Mouse (Mus musculus) brain, embryonic 14.5 days (tissue): ENCODE measurements at regions not wholly inside any gene's neighbourhood (a gene's known extent, or its start where the extent isn't known, plus 50 kb on each side); places are given as distances from the start of the nearest gene placed in this dataset.
"Not testable (repeated sequence)": the region's sequence is repeated elsewhere in the genome, so short reads cannot be mapped to it uniquely, and the experiment has no call there.

Experiments
- DNase-seq: peaks from one replicate; pipeline ENCODE4 v3.0.0-alpha.2; 2011; ENCODE audit warnings: low read depth
- CTCF ChIP-seq: fragments of 200-500 bp; IDR thresholded peaks from 2 replicates; pipeline ENCODE4 v1.5.1; 2012; ENCODE audit warnings: inconsistent platforms, mild to moderate bottlenecking, moderate library complexity, borderline replicate concordance; ENCODE audit not compliant: insufficient read depth, insufficient read length; ENCODE audit errors: extremely low read depth
- POLR2A ChIP-seq: fragments of 200-500 bp; IDR thresholded peaks from 2 replicates; pipeline ENCODE4 v1.6.1; 2012; ENCODE audit warnings: mild to moderate bottlenecking, inconsistent platforms, borderline replicate concordance; ENCODE audit not compliant: poor library complexity, insufficient read depth, insufficient read length, severe bottlenecking; ENCODE audit errors: extremely low read depth

DNA sequence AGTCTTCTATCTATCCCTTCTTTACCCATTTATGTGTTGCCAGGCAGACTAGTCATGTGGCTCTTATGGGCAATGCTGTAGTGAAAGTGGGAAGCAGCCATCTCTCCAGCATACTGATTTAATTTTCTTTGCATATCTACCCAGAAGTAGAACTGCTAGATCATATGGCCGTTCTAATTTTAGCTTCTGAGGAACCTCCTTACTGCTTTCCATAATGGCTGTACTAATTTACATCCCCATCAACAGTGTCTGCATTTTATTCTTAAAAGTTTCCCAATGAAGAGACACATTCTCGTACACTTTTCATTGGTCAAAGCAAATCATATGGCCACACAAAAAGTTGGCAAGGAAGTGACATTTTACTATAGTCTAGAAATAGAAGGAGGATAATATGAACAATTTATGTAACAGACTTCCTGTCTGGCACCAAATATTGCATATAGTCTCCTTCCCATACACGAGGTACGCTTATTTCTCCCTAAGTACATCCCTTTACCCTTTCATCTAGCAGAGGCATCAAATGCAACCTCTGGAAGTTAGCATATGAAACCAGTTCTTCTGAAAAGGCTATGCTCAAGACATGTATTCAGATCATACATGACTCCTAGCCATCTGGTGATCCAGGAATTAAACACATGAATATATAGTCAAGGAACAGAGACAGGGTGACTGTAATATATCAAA, 119.0 kb downstream of the Spata19 start:
- no peak for DNase-seq
- TF ChIP-seq CTCF (no peak), POLR2A (no peak)

DNA sequence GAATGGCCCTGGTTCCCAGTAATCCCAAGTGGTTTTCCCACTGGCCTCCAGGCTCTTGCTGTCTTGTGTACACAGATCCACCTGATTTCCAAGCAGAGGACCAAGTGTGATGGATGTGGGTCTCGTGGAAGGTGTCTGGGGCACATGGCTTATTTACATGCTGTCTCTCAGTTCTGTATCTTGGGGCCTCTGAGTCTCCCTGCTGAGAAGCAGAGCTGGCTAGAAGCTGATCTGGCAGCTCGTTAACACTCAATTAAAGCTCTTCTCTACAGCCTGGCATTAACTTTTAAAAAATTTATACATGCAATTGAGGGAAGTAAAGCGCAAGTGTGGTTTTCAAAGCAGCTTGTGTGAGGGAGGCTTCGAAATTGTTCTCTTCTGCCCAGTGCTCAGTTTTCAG, 121.4 kb downstream of the Spata19 start:
- no peak for TF ChIP-seq POLR2A
- no peak for TF ChIP-seq CTCF
- peak; percentile 63 for DNase-seq

DNA sequence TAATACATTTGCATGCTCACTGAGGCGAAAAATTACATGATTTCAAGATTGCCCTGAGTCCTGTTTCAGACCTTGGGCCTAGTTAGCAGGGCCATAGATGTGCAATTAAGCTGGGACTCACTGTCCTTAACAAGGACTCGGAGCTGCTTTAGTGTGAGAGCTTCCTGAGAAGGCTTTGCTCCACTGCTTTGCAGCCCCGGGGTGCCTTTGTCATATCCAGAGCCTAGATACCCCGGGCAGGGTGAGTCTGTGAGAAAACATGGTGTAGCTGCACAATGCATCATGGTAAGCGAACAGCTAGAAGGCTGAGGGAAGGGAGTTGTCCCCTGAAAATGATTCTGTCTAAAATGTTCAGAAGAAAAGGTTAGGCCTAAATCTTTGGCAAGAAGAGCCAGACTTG, 123.1 kb downstream of the Spata19 start:
- TF ChIP-seq POLR2A (no peak), CTCF (no peak)
- peak; percentile 58 for DNase-seq

DNA sequence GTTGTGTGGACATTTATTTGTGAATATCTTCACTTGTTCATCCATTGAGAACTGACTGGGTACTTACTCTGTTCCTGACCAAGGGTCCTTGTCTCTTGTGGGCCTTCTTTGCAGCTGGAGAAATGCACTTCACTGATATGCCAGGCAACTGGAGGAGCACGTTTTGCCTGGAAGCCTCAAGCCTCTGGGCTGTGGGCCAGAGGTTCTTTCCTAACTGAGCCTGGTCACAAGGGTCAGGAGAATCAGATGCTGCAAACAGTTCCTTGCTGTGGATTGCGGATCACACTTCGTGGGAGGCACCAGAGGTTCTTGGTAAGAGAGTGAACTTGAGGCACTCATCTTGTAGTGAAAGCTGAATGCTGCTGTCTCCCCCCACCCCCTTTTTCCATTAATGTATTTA, 124.6 kb downstream of the Spata19 start:
- no peak for DNase-seq
- TF ChIP-seq POLR2A (no peak), CTCF (no peak)

DNA sequence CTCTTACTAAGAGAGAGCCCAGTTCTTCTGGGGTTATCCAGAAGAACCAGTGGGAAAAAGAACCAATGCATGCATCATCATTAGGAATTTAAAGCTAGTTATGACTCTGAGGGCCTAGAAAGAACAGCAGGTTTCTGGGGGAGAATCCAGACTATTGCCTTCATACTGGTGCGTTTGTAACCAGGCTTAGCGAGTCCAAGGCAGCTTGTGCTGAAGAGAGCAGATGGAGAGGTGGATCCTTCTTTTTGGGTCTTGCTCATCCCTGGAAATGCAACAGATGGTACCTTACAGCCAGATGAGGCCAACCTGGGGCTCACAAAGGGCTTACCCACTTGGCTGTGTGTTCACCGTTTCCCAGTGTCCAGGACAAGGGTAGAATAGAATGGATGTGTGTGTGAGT, 130.1 kb downstream of the Spata19 start:
- TF ChIP-seq POLR2A (no peak), CTCF (no peak)
- DNase-seq = no peak

DNA sequence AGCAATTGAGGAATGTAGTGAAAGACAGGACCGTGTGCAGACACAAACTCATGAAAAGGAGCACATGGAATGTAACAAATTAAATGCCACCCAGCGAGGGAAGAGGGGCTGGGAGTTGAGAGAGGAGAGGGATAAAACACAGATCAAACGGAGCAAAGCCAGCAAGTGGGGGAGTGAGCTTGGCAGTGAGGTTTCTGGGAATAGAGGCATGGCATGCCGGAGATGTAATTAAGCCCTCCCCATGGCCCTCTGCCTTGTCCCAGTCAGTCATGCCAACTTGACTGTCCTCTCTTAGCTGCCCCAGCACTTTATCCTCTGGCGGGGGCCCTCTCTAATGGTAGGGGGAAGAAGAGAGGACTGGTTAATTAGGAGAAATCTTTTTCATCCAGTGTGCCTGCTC, 141.9 kb downstream of the Spata19 start:
- DNase-seq = peak; percentile 84
- TF ChIP-seq POLR2A (no peak), CTCF (no peak)

DNA sequence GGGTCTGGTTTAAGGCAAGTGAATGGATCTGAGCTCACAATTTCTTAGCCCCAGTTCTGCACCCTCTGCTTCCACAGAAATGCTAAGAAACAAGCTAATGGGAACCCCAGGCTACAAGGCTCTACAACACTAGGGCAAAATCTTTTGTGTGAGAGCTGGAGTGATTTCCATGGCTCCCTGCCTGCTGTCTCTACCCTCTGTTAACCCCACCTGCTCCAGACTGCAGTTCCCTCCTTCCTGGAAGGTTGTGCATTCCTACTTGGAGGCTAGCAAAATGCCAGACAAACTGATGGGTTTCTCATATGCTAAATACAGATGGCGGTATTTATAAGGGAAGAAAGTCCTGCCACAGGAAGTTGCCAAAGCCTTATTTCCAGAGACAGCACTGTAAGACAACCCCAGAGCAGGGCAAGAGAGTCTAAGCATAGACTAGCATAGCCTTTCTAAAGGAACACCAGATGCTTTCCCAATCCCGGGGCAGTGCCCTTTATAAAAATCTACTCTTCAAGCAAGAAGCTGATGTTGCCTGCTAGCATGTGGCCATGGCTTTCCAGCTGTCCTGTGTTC, 145.1 kb downstream of the Spata19 start:
- peak; percentile 66 for DNase-seq
- TF ChIP-seq CTCF (no peak), POLR2A (no peak)

DNA sequence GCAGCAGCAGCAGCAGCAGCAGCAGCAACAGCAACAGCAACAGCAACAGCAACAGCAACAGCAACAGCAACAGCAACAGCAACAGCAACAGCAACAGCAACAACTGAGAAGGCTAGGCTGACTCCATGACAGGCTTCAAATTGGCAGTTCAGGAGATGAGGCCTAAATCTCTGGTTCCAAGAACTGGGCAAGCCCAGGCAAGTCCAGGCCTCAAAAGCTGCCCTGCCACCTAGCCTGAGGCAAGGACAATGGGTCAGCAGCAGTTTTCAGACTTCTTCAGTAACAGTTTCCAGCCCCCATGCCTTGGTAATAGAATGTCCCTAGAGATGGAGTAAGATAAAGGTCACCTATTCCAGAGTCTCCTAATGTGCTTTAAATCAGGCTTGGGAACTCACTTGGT, 158.1 kb downstream of the Spata19 start:
- DNase-seq = not testable (repeated sequence)

DNA sequence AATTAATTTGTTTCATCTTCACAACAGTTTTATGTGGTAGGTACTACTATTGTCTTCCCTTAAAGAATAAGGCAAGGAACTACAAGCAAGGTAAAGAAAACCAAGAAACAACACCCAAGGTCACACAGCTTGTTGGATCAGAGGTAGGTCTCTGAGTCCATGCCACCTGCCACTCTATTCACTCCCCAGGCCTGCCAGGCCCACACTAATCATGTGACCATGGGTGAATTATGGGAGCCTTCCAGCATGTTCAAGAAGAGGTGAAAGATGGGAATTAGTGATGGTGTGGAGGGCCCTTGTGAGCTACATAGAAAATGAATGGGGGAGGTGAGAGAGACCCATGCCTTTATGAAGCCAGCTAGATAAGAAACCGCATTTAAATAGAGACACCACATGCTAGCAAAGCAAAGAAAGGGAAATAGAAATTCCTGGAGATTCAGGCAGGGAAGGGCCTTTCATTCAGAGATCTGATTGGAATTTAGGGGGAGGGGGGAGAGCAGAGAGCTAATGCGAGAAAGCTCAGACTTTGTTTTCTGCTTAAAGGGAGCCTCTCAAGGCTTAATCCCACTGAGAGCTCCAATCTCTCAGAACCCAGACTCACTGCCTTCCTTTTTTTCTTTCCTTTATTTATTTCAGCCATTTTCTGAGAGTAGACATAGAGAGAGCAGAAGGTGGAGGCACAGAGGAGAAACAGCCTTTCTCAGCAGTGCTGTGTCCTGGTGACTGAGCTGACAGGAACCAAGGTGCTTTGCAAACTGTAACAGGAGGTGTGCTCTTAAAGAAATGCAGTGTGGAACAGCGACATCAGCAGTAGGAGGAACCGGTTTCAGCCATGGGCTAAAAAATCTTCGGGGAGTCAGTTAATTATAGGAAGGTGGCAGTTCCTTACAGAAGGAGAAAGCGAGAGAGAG, 160.0 kb downstream of the Spata19 start:
- no peak for TF ChIP-seq CTCF
- TF ChIP-seq POLR2A = no peak
- DNase-seq = peak; percentile 75

DNA sequence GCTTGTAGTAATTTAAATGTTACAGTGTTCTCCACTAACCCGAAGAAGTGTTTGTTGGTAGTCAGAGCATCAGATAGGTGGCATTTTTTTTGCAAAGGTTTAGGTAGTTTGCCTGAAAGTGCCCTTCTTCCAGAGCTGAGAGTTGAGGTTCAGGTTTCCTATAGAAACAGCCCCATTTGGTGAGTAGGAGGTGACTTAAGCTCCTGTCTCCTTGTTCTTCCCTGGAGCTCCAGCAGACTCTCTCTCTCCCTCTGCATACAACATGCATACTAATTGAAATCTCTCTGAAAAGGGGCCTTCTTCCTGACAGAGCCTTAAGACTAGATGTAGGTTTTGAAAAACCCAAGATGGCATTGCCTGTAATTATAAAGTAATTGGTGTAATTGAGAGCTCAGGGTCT, 161.3 kb downstream of the Spata19 start:
- peak; percentile 31 for DNase-seq
- TF ChIP-seq CTCF = no peak
- no peak for TF ChIP-seq POLR2A

DNA sequence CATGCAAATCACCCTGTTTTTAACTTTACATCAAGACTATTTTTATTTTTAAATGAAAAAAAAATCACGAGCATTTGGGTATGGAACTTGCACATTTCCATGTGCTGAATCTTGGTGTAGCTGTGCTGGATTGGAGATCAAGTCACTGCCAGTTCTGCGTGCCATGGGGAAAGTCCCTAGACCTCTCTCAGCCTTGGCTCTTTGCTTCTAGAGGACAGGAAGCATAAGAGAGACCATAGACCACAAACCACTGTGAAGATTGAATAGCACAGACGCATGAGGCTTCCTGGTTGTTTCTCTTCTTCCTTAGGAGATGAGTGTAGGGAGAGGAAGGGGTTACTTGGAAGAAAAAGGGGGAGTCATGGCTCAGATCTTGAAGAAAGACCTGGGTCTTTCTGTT, 161.7 kb downstream of the Spata19 start:
- DNase-seq = no peak
- TF ChIP-seq POLR2A (no peak), CTCF (no peak)
